Mouse (Mus musculus): ENCODE data around the gene Gm9747. TPM values are rescaled to one million over a fixed set of nuclear protein-coding genes. Genes with fewer than 3 reads are reported as not detected.

The Gm9747 gene
- polyA plus RNA-seq (2014; fragmentation: Nextera tagmentation; extraction: Ambion mirVana) = 32.4 and 36.1 TPM in 2 replicates

GRCm38 (mm10) chr1:82232812-82233211 is at the start of gene Gm9747:
Gene Gm9747 (plus strand): TSS chr1:82233112.
- H3K4me1 ChIP-seq (ENCODE audit: control insufficient read depth, insufficient read depth, low read length) = no peaks in the 10 kb centered on the region
- H3K4me3 ChIP-seq (ENCODE audit: low read depth, low read length) = no peak within 1 kb of the TSS
- H3K9me3 ChIP-seq (ENCODE audit: control insufficient read depth, low read length) = no peaks in the 10 kb centered on the region
- no peaks in the 10 kb centered on the region for H3K27me3 ChIP-seq (ENCODE audit: control insufficient read depth, insufficient read depth, low read length)
- no peak within 1 kb of the TSS for H3K9ac ChIP-seq (ENCODE audit: low read length)
- WGBS = 93% methylated on average over 3 of the region's 3 CpGs
- H3K4me2 ChIP-seq (ENCODE audit: low read depth) = no peak within 1 kb of the TSS
- no peak for DNase-seq (ENCODE audit: low spot score)
- no peaks in the 10 kb centered on the region for H3K36me3 ChIP-seq (ENCODE audit: control insufficient read depth, insufficient read depth, low read length)
- ATAC-seq (ENCODE audit: insufficient read depth, low FRiP score, low TSS enrichment) = no peak
- no peak within 1 kb of the TSS for H3K27ac ChIP-seq (ENCODE audit: low read depth, low read length)

- Histone ChIP-seq H3K9me3 (ENCODE audit: control insufficient read depth, low read length) (no peaks in the 10 kb centered on the region), H3K9ac (ENCODE audit: low read length) (no peak overlapping the region), H3K4me2 (ENCODE audit: low read depth) (no peak overlapping the region), H3K4me3 (ENCODE audit: low read depth, low read length) (no peak overlapping the region), H3K27ac (ENCODE audit: low read depth, low read length) (no peak overlapping the region), H3K27me3 (ENCODE audit: control insufficient read depth, insufficient read depth, low read length) (no peaks in the 10 kb centered on the region), H3K4me1 (ENCODE audit: control insufficient read depth, insufficient read depth, low read length) (no peaks in the 10 kb centered on the region), H3K36me3 (ENCODE audit: control insufficient read depth, insufficient read depth, low read length) (no peaks in the 10 kb centered on the region)
- ATAC-seq (ENCODE audit: insufficient read depth, low FRiP score, low TSS enrichment) (no peak), DNase-seq (ENCODE audit: low spot score) (no peak)
- WGBS = 79% methylated on average over 8 of the region's 8 CpGs
Measured at GRCm38 (mm10) chr1:82183913-82184442, 48.9 kb upstream of the Gm9747 start.

GRCm38 (mm10) chr1:82188549-82189231 is 44.2 kb upstream of the Gm9747 start:
- H3K9me3 ChIP-seq (ENCODE audit: control insufficient read depth, low read length) = no peaks in the 10 kb centered on the region
- 78% methylated on average over 10 of the region's 10 CpGs for WGBS
- H3K27ac ChIP-seq (ENCODE audit: low read depth, low read length) = no peak overlapping the region
- no peaks in the 10 kb centered on the region for H3K27me3 ChIP-seq (ENCODE audit: control insufficient read depth, insufficient read depth, low read length)
- ATAC-seq (ENCODE audit: insufficient read depth, low FRiP score, low TSS enrichment) (no peak), DNase-seq (ENCODE audit: low spot score) (no peak)
- H3K36me3 ChIP-seq (ENCODE audit: control insufficient read depth, insufficient read depth, low read length) = no peaks in the 10 kb centered on the region
- H3K4me1 ChIP-seq (ENCODE audit: control insufficient read depth, insufficient read depth, low read length) = 0 out of 2 replicates have a peak, but pooled peaks cover 2% of the 10 kb centered on the region
- H3K4me3 ChIP-seq (ENCODE audit: low read depth, low read length) = no peak overlapping the region
- no peak overlapping the region for H3K4me2 ChIP-seq (ENCODE audit: low read depth)
- H3K9ac ChIP-seq (ENCODE audit: low read length) = no peak overlapping the region

- ATAC-seq (ENCODE audit: insufficient read depth, low FRiP score, low TSS enrichment) (peak; percentile 67; the same call in 1 of the 2 replicates), DNase-seq (ENCODE audit: low spot score) (peak; percentile 17)
- Histone ChIP-seq H3K4me3 (ENCODE audit: low read depth, low read length) (no peak overlapping the region), H3K27me3 (ENCODE audit: control insufficient read depth, insufficient read depth, low read length) (no peaks in the 10 kb centered on the region), H3K9ac (ENCODE audit: low read length) (no peak overlapping the region), H3K4me1 (ENCODE audit: control insufficient read depth, insufficient read depth, low read length) (0 out of 2 replicates have a peak, but pooled peaks cover 2% of the 10 kb centered on the region), H3K9me3 (ENCODE audit: control insufficient read depth, low read length) (no peaks in the 10 kb centered on the region), H3K36me3 (ENCODE audit: control insufficient read depth, insufficient read depth, low read length) (no peaks in the 10 kb centered on the region), H3K4me2 (ENCODE audit: low read depth) (no peak overlapping the region), H3K27ac (ENCODE audit: low read depth, low read length) (no peak overlapping the region)
- WGBS = 13% methylated on average over 3 of the region's 3 CpGs
Measured at GRCm38 (mm10) chr1:82189516-82189915, 43.4 kb upstream of the Gm9747 start.

GRCm38 (mm10) chr1:82191579-82191978 is 41.3 kb upstream of the Gm9747 start:
- 0 out of 2 replicates have a peak, but pooled peaks cover 2% of the 10 kb centered on the region for H3K4me1 ChIP-seq (ENCODE audit: control insufficient read depth, insufficient read depth, low read length)
- no peaks in the 10 kb centered on the region for H3K27me3 ChIP-seq (ENCODE audit: control insufficient read depth, insufficient read depth, low read length)
- no peak overlapping the region for H3K4me3 ChIP-seq (ENCODE audit: low read depth, low read length)
- H3K9ac ChIP-seq (ENCODE audit: low read length) = no peak overlapping the region
- 60% methylated on average over 3 of the region's 3 CpGs for WGBS
- H3K9me3 ChIP-seq (ENCODE audit: control insufficient read depth, low read length) = no peaks in the 10 kb centered on the region
- no peak overlapping the region for H3K4me2 ChIP-seq (ENCODE audit: low read depth)
- H3K36me3 ChIP-seq (ENCODE audit: control insufficient read depth, insufficient read depth, low read length) = no peaks in the 10 kb centered on the region
- ATAC-seq (ENCODE audit: insufficient read depth, low FRiP score, low TSS enrichment) = no peak
- DNase-seq (ENCODE audit: low spot score) = no peak
- no peak overlapping the region for H3K27ac ChIP-seq (ENCODE audit: low read depth, low read length)

GRCm38 (mm10) chr1:82199918-82200317 is 33.0 kb upstream of the Gm9747 start:
- H3K4me3 ChIP-seq (ENCODE audit: low read depth, low read length) = no peak overlapping the region
- ATAC-seq (ENCODE audit: insufficient read depth, low FRiP score, low TSS enrichment) = no peak
- WGBS = 70% methylated on average over 1 of the region's 1 CpGs
- H3K27ac ChIP-seq (ENCODE audit: low read depth, low read length) = no peak overlapping the region
- H3K27me3 ChIP-seq (ENCODE audit: control insufficient read depth, insufficient read depth, low read length) = no peaks in the 10 kb centered on the region
- no peaks in the 10 kb centered on the region for H3K9me3 ChIP-seq (ENCODE audit: control insufficient read depth, low read length)
- no peaks in the 10 kb centered on the region for H3K4me1 ChIP-seq (ENCODE audit: control insufficient read depth, insufficient read depth, low read length)
- DNase-seq (ENCODE audit: low spot score) = no peak
- H3K9ac ChIP-seq (ENCODE audit: low read length) = no peak overlapping the region
- H3K36me3 ChIP-seq (ENCODE audit: control insufficient read depth, insufficient read depth, low read length) = no peaks in the 10 kb centered on the region
- H3K4me2 ChIP-seq (ENCODE audit: low read depth) = no peak overlapping the region

- H3K4me1 ChIP-seq (ENCODE audit: control insufficient read depth, insufficient read depth, low read length) = no peaks in the 10 kb centered on the region
- H3K9ac ChIP-seq (ENCODE audit: low read length) = no peak overlapping the region
- H3K36me3 ChIP-seq (ENCODE audit: control insufficient read depth, insufficient read depth, low read length) = no peaks in the 10 kb centered on the region
- DNase-seq (ENCODE audit: low spot score) (no peak), ATAC-seq (ENCODE audit: insufficient read depth, low FRiP score, low TSS enrichment) (no peak)
- H3K4me2 ChIP-seq (ENCODE audit: low read depth) = no peak overlapping the region
- no peak overlapping the region for H3K27ac ChIP-seq (ENCODE audit: low read depth, low read length)
- WGBS = 83% methylated on average over 7 of the region's 7 CpGs
- no peaks in the 10 kb centered on the region for H3K27me3 ChIP-seq (ENCODE audit: control insufficient read depth, insufficient read depth, low read length)
- H3K9me3 ChIP-seq (ENCODE audit: control insufficient read depth, low read length) = no peaks in the 10 kb centered on the region
- H3K4me3 ChIP-seq (ENCODE audit: low read depth, low read length) = no peak overlapping the region
Measured at GRCm38 (mm10) chr1:82200636-82201035, 32.3 kb upstream of the Gm9747 start.

- no peaks in the 10 kb centered on the region for H3K4me1 ChIP-seq (ENCODE audit: control insufficient read depth, insufficient read depth, low read length)
- H3K9me3 ChIP-seq (ENCODE audit: control insufficient read depth, low read length) = no peaks in the 10 kb centered on the region
- H3K27ac ChIP-seq (ENCODE audit: low read depth, low read length) = no peak overlapping the region
- 89% methylated on average over 5 of the region's 5 CpGs for WGBS
- H3K4me2 ChIP-seq (ENCODE audit: low read depth) = no peak overlapping the region
- no peaks in the 10 kb centered on the region for H3K36me3 ChIP-seq (ENCODE audit: control insufficient read depth, insufficient read depth, low read length)
- no peak overlapping the region for H3K9ac ChIP-seq (ENCODE audit: low read length)
- DNase-seq (ENCODE audit: low spot score) (no peak), ATAC-seq (ENCODE audit: insufficient read depth, low FRiP score, low TSS enrichment) (no peak)
- H3K27me3 ChIP-seq (ENCODE audit: control insufficient read depth, insufficient read depth, low read length) = no peaks in the 10 kb centered on the region
- H3K4me3 ChIP-seq (ENCODE audit: low read depth, low read length) = no peak overlapping the region
Measured at GRCm38 (mm10) chr1:82207511-82207910, 25.4 kb upstream of the Gm9747 start.
